Mouse (Mus musculus) forebrain, embryonic 16.5 days (tissue): ENCODE results near the gene Gsto1. TPM values are rescaled to one million over a fixed set of nuclear protein-coding genes. Genes with fewer than 3 reads are reported as not detected.

Source experiments
- ATAC-seq: fragments of 200-750 bp; cut with Nextera tagmentation; 2 replicates; pipeline ENCODE4 v1.8.0; 2017; ENCODE audit warnings: mild to moderate bottlenecking, moderate library complexity
- H3K27ac ChIP-seq: fragments of 300-500 bp; sonication (generic); 2 replicates; pipeline ENCODE4 v1.5.1; 2014; ENCODE audit warnings: low read length, control low read depth
- H3K27me3 ChIP-seq: fragments of 300-500 bp; sonication (generic); replicated peaks from 2 replicates; pipeline ENCODE4 v1.6.1; 2014; ENCODE audit warnings: low read length; ENCODE audit not compliant: control insufficient read depth, insufficient read depth
- H3K36me3 ChIP-seq: fragments of 300-500 bp; sonication (generic); 2 replicates; pipeline ENCODE4 v1.6.1; 2014; ENCODE audit not compliant: control insufficient read depth, insufficient read depth
- H3K4me1 ChIP-seq: fragments of 300-500 bp; sonication (generic); replicated peaks from 2 replicates; pipeline ENCODE4 v1.6.1; 2014; ENCODE audit warnings: low read length; ENCODE audit not compliant: control insufficient read depth, insufficient read depth
- H3K4me2 ChIP-seq: fragments of 300-500 bp; sonication (generic); 2 replicates; pipeline ENCODE4 v1.6.1; 2014; ENCODE audit warnings: mild to moderate bottlenecking, low read length, control low read depth
- H3K4me3 ChIP-seq: fragments of 300-500 bp; sonication (generic); replicated peaks from 2 replicates; pipeline ENCODE4 v1.5.1; 2014; ENCODE audit warnings: mild to moderate bottlenecking, low read length, control low read depth
- H3K9ac ChIP-seq: fragments of 300-500 bp; sonication (generic); replicated peaks from 2 replicates; pipeline ENCODE4 v1.6.1; 2014; ENCODE audit warnings: low read depth, low read length, control low read depth
- H3K9me3 ChIP-seq: fragments of 300-500 bp; sonication (generic); 2 replicates; pipeline ENCODE4 v1.6.1; 2016; ENCODE audit warnings: low read length; ENCODE audit not compliant: control insufficient read depth
- WGBS: fragments of 180-500 bp; shearing (Covaris S2); extraction: QIAGEN DNeasy Blood & Tissue Kit; methylation state at CpG from one replicate; pipeline ENCODE4 v1.1.7; 2014; 5-methylcytosine and 5-hydroxymethylcytosine counted together
- polyA plus RNA-seq: library from polyadenylated mRNA; unstranded; fragments of >200 nt; fragmentation: Nextera tagmentation; extraction: Ambion mirVana; gene quantifications from 2 replicates; pipeline ENCODE4 v1.2.1, GENCODE M21; 2015

Gene Gsto1
- polyA plus RNA-seq, 1 experiment from 2014 or later, result 126 TPM

DNA sequence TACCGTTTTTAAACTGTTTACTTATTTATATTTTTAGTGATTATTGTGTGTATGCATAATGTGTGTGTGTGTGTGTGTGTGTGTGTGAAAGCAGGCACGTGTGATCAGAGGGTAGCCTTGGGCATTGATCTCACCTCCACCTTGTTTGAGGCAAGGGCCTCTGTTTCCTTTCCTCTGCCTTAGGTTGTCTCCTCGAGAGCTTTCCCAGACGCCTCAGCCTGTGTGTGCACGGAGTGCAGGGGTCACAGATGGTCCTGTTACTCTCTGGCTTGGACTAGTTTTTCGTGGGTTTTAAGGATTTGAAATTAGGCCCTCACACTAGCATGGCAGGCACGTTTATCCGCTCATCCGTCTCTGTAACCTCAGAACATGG lies 28.1 kb downstream of the Gsto1 start:
- peak; percentile 63 for ATAC-seq
- 0 out of 2 replicates have a peak, but pooled peaks cover 7% of the 10 kb centered on the region for H3K4me1 ChIP-seq
- H3K27me3 ChIP-seq, result no peaks in the 10 kb centered on the region
- whole genome bisulfite sequencing, result 64% methylated on average over 9 of the region's 9 CpGs
- no peak overlapping the region for H3K27ac ChIP-seq
- H3K4me2 ChIP-seq, result no peak overlapping the region
- no peak overlapping the region for H3K4me3 ChIP-seq
- no peak overlapping the region; the same call in 1 of the 2 replicates for H3K9ac ChIP-seq
- H3K9me3 ChIP-seq, result no peaks in the 10 kb centered on the region
- H3K36me3 ChIP-seq, result no peaks in the 10 kb centered on the region

DNA sequence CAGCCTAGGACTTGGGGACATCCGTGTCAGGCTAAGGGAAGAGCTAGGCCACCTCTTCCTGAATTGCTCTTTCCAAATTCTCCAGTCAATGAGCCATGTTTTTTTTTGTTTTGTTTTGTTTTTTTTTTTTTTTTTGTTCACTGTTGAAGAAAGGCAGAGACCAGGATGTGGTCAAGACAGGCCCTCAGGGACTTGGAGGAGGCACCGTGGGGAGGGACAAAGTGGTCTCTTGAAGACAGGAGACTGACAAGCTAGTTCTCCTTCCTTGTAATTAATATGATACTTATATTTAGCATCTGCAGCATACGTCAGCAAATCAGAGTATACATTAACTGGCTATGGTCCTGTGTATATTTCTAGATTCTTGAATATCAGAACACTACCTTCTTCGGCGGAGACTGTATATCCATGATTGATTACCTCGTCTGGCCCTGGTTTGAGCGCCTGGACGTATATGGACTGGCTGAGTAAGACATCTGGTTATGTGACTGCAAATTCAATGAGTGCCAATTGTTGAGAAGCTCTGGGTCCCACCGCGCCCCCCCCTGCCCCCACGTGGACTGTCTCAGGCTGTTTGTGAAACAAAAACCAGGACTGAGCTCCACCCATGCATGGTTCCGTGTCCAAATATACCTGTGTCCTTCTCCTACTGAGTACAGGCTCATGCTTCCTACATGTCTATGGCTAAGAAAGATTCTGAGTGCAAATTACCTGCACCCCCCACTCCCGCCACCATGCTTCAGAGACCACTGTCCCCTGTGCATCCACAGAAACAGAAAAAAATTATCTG lies 29.7 kb downstream of the Gsto1 start:
- Histone ChIP-seq H3K27me3 (no peaks in the 10 kb centered on the region), H3K4me1 (0 out of 2 replicates have a peak, but pooled peaks cover 7% of the 10 kb centered on the region), H3K9me3 (no peaks in the 10 kb centered on the region), H3K4me3 (no peak overlapping the region), H3K9ac (no peak overlapping the region), H3K4me2 (no peak overlapping the region), H3K36me3 (no peaks in the 10 kb centered on the region), H3K27ac (no peak overlapping the region)
- 84% methylated on average over 13 of the region's 13 CpGs for WGBS
- no peak for ATAC-seq

DNA sequence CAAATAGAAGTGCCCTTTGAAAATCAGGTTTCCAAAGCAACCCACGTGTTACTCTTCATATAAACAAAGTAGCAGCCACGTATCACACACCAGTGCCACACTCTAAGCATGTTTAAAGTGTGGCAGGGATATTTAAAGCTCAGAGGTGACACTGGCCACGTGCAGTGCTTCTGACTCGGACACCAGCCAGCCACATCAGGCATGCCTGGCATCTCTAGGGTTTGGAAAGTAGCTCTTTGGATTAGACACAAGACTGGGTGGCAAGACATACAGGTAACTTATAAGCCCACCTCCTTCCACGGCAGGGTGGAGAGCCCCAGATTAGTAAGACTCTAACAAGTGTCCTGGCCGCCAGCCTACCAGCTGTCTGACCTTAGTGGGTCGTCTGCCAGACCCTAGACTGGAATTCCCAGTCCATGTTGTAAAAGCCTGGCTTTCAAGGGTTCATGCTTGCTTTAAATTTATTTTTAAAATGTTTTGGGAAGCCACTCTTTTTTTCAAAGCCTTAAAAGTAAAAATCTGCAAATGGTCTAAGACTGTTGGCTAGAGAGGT lies 30.5 kb downstream of the Gsto1 start:
- Histone ChIP-seq H3K36me3 (no peaks in the 10 kb centered on the region), H3K27me3 (no peaks in the 10 kb centered on the region), H3K9me3 (no peaks in the 10 kb centered on the region), H3K4me3 (no peak overlapping the region), H3K4me1 (0 out of 2 replicates have a peak, but pooled peaks cover 7% of the 10 kb centered on the region), H3K9ac (no peak overlapping the region), H3K27ac (no peak overlapping the region), H3K4me2 (no peak overlapping the region)
- 72% methylated on average over 7 of the region's 7 CpGs for WGBS
- ATAC-seq, result no peak

DNA sequence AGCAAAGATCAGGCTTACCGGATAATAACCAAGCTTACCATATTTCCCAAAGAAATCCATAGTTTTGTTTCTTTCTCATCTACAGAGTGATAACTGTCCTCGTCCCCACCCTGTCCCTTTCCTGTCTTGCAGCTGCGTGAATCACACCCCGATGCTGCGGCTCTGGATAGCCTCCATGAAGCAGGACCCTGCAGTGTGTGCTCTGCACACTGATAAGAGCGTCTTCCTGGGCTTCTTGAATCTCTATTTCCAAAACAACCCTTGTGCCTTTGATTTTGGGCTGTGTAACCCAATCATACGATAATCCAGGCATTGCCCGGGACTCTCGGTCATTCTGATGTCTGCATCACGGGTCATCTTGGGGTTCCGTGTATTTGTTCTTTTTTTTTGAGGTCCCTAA lies 31.1 kb downstream of the Gsto1 start:
- H3K4me3 ChIP-seq, result no peak overlapping the region
- ATAC-seq, result no peak
- no peak overlapping the region for H3K27ac ChIP-seq
- H3K36me3 ChIP-seq, result no peaks in the 10 kb centered on the region
- H3K9ac ChIP-seq, result no peak overlapping the region
- H3K4me1 ChIP-seq, result 0 out of 2 replicates have a peak, but pooled peaks cover 7% of the 10 kb centered on the region
- H3K9me3 ChIP-seq, result no peaks in the 10 kb centered on the region
- WGBS, result 86% methylated on average over 11 of the region's 11 CpGs
- H3K4me2 ChIP-seq, result no peak overlapping the region
- H3K27me3 ChIP-seq, result no peaks in the 10 kb centered on the region

DNA sequence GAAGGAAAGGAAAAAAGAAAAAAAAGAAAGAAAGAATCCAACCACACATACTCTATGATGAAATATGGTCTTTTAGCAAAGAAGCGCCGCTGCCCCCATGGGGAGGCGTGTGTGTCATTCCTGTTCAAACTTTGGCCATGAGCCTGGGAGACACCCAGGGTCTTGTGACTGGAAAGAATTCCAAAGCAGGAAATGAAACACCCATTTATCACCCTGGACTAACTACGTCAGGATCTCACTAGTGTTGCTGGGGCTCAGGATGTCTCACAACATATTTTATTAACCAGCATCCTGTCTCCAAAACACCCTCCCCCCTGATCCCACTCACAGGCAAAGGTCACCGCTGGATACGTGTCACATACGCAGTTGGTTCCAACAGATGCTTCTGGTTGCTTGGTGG lies 31.8 kb downstream of the Gsto1 start:
- 92% methylated on average over 7 of the region's 7 CpGs for WGBS
- H3K9me3 ChIP-seq, result no peaks in the 10 kb centered on the region
- no peaks in the 10 kb centered on the region for H3K27me3 ChIP-seq
- no peak overlapping the region for H3K9ac ChIP-seq
- H3K36me3 ChIP-seq, result no peaks in the 10 kb centered on the region
- no peak overlapping the region for H3K27ac ChIP-seq
- ATAC-seq, result no peak
- H3K4me2 ChIP-seq, result no peak overlapping the region
- no peak overlapping the region for H3K4me3 ChIP-seq
- H3K4me1 ChIP-seq, result 0 out of 2 replicates have a peak, but pooled peaks cover 7% of the 10 kb centered on the region

DNA sequence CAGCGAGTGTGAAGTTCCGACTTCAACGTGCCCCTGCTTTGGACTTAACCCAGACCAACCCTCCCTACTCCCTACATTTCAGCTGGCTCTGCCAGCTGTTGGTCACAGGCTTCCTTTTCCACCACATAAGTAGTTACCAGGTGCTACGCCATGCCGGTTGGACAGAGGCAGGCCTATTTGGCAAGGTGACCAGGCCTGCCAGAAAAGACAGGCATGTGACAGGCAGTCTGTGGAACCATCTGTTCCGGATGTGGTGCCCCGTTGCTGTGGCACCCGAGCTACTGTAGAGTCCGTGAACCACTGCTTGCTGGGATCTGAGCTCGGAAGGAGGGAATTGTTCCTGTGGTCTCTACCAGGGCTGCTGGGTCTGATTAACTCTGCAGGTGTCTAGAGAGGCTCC lies 32.6 kb downstream of the Gsto1 start:
- no peaks in the 10 kb centered on the region for H3K27me3 ChIP-seq
- H3K36me3 ChIP-seq, result no peaks in the 10 kb centered on the region
- no peaks in the 10 kb centered on the region for H3K9me3 ChIP-seq
- no peak overlapping the region for H3K9ac ChIP-seq
- peak; percentile 32; the same call in 1 of the 2 replicates for ATAC-seq
- WGBS, result 64% methylated on average over 10 of the region's 10 CpGs
- H3K4me2 ChIP-seq, result no peak overlapping the region
- H3K4me1 ChIP-seq, result 0 out of 2 replicates have a peak, but pooled peaks cover 7% of the 10 kb centered on the region
- no peak overlapping the region for H3K27ac ChIP-seq
- no peak overlapping the region for H3K4me3 ChIP-seq

DNA sequence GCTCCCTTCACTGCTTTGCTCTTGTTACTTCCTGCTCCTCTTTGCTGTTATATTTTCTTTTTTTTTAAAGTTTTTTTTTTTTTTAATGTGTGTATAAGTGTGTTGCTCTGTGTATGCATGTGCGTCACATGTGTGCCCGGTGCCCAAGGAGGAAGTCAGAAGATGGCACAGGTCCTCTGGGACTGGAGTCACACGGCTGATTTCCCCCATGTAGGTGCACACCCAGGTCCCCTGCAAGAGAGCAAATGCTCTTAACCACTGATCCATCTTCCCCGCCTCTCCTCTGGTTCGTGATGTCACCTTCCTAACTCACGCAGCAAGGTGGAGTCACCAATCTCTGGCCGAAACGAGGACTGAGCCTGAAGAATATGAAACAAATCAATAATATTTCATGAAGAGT lies 33.3 kb downstream of the Gsto1 start:
- no peaks in the 10 kb centered on the region for H3K36me3 ChIP-seq
- H3K27me3 ChIP-seq, result no peaks in the 10 kb centered on the region

DNA sequence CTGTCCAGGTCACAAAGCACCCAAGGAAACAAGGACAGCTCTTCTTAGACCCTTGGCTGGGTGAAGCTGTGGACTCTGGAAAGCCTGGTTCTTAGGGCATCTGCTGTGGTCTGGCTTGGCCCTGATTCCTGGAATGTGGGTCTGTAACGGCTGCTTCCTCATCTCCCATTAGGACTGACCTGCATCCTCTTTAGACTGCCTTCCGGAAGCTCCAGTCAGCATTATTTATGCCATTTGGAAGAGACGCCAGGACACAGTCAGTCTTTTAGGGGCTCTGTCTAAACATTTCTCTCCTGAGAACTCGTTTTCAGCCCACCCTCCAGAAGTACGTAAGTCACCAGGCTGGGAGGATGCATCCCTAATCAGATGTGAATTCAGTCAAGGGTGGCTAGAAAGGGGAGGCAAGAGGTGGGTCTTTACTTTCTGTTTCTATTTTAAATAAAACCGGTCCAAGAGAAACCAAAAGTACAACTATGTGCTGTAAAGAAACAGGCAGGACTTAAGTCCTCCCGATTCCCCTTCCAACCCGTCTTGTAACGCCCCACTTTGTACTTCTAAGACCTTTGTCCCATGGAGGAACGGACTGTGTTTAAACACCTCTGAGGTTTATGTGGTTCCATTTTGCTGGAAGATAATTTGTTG lies 35.8 kb downstream of the Gsto1 start:
- Histone ChIP-seq H3K9me3 (no peaks in the 10 kb centered on the region), H3K4me2 (no peak overlapping the region), H3K9ac (no peak overlapping the region), H3K27ac (no peak overlapping the region), H3K4me3 (no peak overlapping the region), H3K36me3 (no peaks in the 10 kb centered on the region), H3K27me3 (no peaks in the 10 kb centered on the region), H3K4me1 (0 out of 2 replicates have a peak, but pooled peaks cover 2% of the 10 kb centered on the region)
- WGBS, result 75% methylated on average over 10 of the region's 10 CpGs
- ATAC-seq, result no peak

More for the DNA sequence above, 33.3 kb downstream of the Gsto1 start:
- Histone ChIP-seq H3K9me3 (no peaks in the 10 kb centered on the region), H3K9ac (no peak overlapping the region), H3K27ac (no peak overlapping the region), H3K4me1 (0 out of 2 replicates have a peak, but pooled peaks cover 3% of the 10 kb centered on the region), H3K4me3 (no peak overlapping the region), H3K4me2 (no peak overlapping the region)
- no peak for ATAC-seq
- WGBS, result 98% methylated on average over 8 of the region's 8 CpGs

DNA sequence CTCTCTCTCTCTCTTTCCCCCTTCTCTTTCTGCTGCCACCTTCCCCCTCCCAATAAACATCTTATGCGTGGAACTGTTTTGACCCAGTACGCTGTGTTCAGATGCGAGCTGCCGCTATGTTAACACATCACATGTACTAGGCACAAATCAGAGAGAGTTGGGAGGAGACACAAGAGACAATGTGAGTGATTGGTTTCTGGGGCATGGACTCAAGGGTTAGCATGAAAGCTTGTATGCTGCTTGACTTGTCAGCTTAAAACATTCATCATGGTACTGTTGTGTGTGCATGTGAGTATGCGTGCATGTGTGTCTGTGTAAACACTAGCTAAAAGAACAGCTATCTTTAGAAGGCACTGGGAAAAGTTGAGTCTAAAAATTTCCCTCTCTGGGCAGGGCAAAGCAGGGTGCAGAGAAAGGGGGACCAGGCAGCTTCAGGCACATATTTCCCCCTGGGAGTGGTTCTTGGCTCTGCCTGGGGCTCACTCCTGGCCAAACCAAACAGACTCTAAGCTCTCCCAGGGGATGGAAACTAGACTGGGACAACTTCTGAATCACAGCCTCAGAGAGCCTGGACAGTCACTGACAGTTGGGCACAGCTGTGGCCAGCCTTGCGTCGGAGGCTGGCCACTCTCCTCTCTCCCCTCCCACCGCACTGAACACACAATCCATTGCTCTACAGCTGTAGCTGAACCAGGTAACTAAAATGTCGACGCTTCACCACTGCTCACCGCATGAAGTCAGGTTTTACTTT lies 37.0 kb downstream of the Gsto1 start:
- no peaks in the 10 kb centered on the region for H3K27me3 ChIP-seq
- H3K4me1 ChIP-seq, result 0 out of 2 replicates have a peak, but pooled peaks cover 2% of the 10 kb centered on the region
- no peak overlapping the region for H3K4me2 ChIP-seq
- H3K9ac ChIP-seq, result no peak overlapping the region
- WGBS, result 89% methylated on average over 11 of the region's 11 CpGs
- peaks cover 5% of the 10 kb centered on the region; the same call in 1 of the 2 replicates for H3K36me3 ChIP-seq
- ATAC-seq, result no peak
- no peak overlapping the region for H3K27ac ChIP-seq
- no peak overlapping the region for H3K4me3 ChIP-seq
- H3K9me3 ChIP-seq, result no peaks in the 10 kb centered on the region
